Mouse (Mus musculus): Measurements from ENCODE around the gene Tbc1d30. TPM values are rescaled to one million over a fixed set of nuclear protein-coding genes. Genes with fewer than 3 reads are reported as not detected.
A peak's percentile ranks its signal among the peaks of the same experiment; 100 is the strongest.

Tbc1d30 gene
- polyA plus RNA-seq, 1 experiment: 1.3 TPM

DNA sequence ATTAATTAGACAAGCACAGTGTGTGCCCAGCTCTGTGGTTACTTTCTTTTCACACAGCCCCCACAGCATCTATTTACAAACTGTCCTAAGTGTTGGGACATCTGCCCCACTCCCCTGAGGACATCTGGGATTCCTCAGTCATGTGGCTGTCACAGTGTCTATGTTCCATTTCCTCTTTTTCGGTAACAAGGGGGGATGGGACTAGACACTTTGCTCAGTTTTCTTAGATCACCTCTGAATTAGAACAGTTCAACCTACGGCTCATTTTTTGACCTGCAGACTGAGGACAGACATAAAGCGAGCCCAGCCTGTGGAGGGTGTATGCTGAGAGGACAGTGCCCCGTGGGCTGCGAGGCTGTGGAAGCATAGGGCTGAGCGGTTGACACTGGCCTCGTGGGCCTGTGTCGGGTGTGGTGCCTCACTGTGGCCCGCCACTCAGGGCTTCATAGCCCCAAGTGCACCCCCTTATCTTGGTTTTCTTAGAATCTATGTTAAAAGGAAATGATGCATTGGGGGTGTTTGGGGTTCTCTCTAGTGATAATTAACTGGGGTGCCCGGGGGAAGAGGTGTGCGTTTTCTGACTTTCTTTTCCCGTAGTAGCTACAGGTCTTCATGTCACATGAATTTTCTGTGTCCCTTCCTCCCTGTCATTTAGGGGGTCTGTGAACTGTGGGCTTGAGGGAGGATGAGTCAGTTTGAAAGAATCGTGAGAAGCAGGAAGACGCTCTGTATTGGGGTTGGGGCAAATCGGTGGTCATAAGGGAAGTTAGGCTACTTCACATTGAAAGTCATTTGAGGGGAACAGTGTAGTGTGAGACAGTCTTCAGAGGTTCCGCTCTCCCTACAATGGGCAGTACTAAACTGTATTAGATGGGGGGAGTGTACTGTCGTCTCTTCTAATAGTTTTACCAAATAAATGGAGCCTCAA is 23.9 kb upstream of the Tbc1d30 start:
- Histone ChIP-seq H3K36me3 (ENCODE audit: control insufficient read depth, insufficient read depth, low read length) (no peaks in the 10 kb centered on the region; the same call in 1 of the 2 replicates), H3K4me1 (ENCODE audit: control insufficient read depth, insufficient read depth, low read length) (no peaks in the 10 kb centered on the region), H3K27me3 (ENCODE audit: control insufficient read depth, insufficient read depth, low read length) (no peaks in the 10 kb centered on the region), H3K4me3 (ENCODE audit: control insufficient read depth, low read depth, low read length) (no peak overlapping the region), H3K27ac (ENCODE audit: control insufficient read depth, insufficient read depth, low read depth, low read length) (no peak overlapping the region)
- TF ChIP-seq CTCF (IDR thresholded peaks at IDR 0.05; ENCODE audit: control insufficient read depth, insufficient read depth, insufficient replicate concordance, low read depth, low read length) (no peak), POLR2A (IDR thresholded peaks at IDR 0.05; ENCODE audit: control insufficient read depth, low read depth, low read length) (no peak)

DNA sequence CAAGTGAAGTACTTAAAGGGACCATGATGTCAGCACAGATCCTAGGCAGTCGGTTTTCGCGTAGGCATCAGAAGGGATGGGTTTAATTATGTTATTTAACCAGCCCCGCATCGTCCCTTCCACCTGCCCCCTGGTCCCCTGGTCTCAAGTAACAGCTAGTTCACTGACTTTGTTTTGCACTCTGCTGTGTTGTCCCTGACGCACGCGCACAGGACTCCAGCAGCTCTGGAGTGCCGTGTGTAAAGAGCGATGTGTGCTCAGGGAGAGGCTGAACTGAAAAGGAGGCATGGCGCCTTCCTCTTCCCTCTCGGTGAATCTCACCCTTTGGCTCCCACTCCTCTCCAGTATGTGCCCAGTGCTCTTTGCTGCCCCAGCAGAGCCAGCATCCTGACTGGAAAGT is 22.9 kb upstream of the Tbc1d30 start:
- H3K27me3 ChIP-seq (ENCODE audit: control insufficient read depth, insufficient read depth, low read length): no peaks in the 10 kb centered on the region
- no peaks in the 10 kb centered on the region; the same call in 1 of the 2 replicates for H3K36me3 ChIP-seq (ENCODE audit: control insufficient read depth, insufficient read depth, low read length)
- no peak for TF ChIP-seq POLR2A (IDR thresholded peaks at IDR 0.05; ENCODE audit: control insufficient read depth, low read depth, low read length)
- no peaks in the 10 kb centered on the region for H3K4me1 ChIP-seq (ENCODE audit: control insufficient read depth, insufficient read depth, low read length)
- H3K4me3 ChIP-seq (ENCODE audit: control insufficient read depth, low read depth, low read length): no peak overlapping the region
- H3K27ac ChIP-seq (ENCODE audit: control insufficient read depth, insufficient read depth, low read depth, low read length): no peak overlapping the region

DNA sequence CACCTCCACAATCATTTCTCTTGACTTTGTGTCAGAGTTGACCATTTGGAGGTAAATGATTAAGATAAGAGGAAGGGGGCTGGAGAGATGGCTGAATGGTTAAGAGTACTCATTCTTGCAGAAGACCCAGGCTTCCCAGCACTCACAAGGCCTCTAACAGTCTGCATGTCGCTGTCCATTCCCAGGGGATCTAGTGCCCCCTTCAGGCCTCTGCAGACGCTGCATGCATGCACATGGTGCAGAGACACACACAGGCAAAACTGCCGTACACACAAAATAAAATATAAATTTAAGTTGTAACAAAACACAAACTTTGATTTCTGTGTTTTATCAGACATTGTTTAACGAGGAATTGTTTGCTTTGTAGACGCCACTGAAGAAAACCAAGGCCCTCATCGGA is 19.7 kb upstream of the Tbc1d30 start:
- H3K27ac ChIP-seq (ENCODE audit: control insufficient read depth, insufficient read depth, low read depth, low read length): no peak overlapping the region

DNA sequence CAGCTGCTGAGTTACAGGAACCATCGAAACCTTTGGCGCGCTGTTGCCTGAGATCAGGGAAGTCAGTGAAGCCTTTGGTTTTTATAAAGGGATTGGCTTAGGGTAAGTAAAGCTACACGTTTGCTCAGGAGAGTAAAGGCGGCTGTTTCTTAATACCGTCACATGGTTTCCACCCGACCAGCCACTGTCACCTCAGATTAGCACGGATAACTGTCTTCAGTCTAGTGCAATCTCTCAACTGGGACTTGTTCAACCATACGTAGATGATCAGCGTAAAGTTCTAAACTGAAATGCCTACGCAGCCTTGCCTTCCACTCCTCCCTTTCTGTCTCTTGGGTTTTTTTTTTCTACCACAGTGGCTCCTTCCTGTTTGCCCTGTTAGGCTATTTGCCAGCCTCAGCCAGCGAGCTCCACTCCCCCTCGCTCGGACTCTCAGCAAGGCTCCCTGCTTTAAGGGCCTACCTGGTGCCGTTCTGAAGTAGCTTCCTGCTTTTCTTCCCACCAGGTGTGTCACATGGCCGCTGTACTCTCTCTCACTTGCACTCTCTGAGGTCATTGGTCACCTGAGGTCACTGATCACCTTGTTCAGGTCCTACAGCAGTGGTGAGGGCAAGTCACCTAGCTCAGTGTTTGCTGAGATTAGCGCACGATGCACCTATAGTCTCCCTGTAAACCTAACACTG is 17.8 kb upstream of the Tbc1d30 start:
- peaks cover 4% of the 10 kb centered on the region for H3K4me1 ChIP-seq (ENCODE audit: control insufficient read depth, insufficient read depth, low read length)
- no peak for TF ChIP-seq POLR2A (IDR thresholded peaks at IDR 0.05; ENCODE audit: control insufficient read depth, low read depth, low read length)
- TF ChIP-seq CTCF (IDR thresholded peaks at IDR 0.05; ENCODE audit: control insufficient read depth, insufficient read depth, insufficient replicate concordance, low read depth, low read length): no peak
- no peaks in the 10 kb centered on the region for H3K36me3 ChIP-seq (ENCODE audit: control insufficient read depth, insufficient read depth, low read length)

More for the DNA sequence above, 19.7 kb upstream of the Tbc1d30 start:
- TF ChIP-seq CTCF (IDR thresholded peaks at IDR 0.05; ENCODE audit: control insufficient read depth, insufficient read depth, insufficient replicate concordance, low read depth, low read length) (peak; percentile 55; the same call in 1 of the 2 replicates), POLR2A (IDR thresholded peaks at IDR 0.05; ENCODE audit: control insufficient read depth, low read depth, low read length) (no peak)
- H3K4me3 ChIP-seq (ENCODE audit: control insufficient read depth, low read depth, low read length): no peak overlapping the region
- no peaks in the 10 kb centered on the region for H3K27me3 ChIP-seq (ENCODE audit: control insufficient read depth, insufficient read depth, low read length)
- no peaks in the 10 kb centered on the region for H3K36me3 ChIP-seq (ENCODE audit: control insufficient read depth, insufficient read depth, low read length)
- no peaks in the 10 kb centered on the region for H3K4me1 ChIP-seq (ENCODE audit: control insufficient read depth, insufficient read depth, low read length)

DNA sequence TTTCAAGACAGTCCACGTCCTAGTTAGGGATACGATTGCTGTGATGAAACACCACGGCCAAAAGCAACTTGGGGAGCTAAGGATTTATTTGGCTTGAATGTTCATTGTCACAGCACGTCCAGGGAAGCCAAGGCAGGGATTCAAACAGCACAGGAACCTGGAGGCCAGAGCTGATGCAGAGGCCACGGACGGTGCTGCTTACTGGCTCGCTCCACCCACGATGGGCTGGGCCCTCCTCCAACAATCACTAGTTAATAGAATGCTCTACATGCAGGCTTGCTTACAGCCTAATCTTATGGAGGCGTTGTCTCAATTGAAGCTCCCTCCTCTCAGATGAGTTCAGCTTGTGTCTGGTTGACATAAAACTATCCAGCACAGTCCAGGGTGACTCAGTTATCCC is 16.7 kb upstream of the Tbc1d30 start:
- no peaks in the 10 kb centered on the region for H3K27me3 ChIP-seq (ENCODE audit: control insufficient read depth, insufficient read depth, low read length)
- H3K36me3 ChIP-seq (ENCODE audit: control insufficient read depth, insufficient read depth, low read length): no peaks in the 10 kb centered on the region
- H3K4me3 ChIP-seq (ENCODE audit: control insufficient read depth, low read depth, low read length): no peak overlapping the region
- H3K27ac ChIP-seq (ENCODE audit: control insufficient read depth, insufficient read depth, low read depth, low read length): no peak overlapping the region
- peaks cover 4% of the 10 kb centered on the region for H3K4me1 ChIP-seq (ENCODE audit: control insufficient read depth, insufficient read depth, low read length)
- TF ChIP-seq POLR2A (IDR thresholded peaks at IDR 0.05; ENCODE audit: control insufficient read depth, low read depth, low read length): no peak
- no peak for TF ChIP-seq CTCF (IDR thresholded peaks at IDR 0.05; ENCODE audit: control insufficient read depth, insufficient read depth, insufficient replicate concordance, low read depth, low read length)

More for the DNA sequence above, 17.8 kb upstream of the Tbc1d30 start:
- no peak overlapping the region for H3K4me3 ChIP-seq (ENCODE audit: control insufficient read depth, low read depth, low read length)
- H3K27me3 ChIP-seq (ENCODE audit: control insufficient read depth, insufficient read depth, low read length): no peaks in the 10 kb centered on the region
- H3K27ac ChIP-seq (ENCODE audit: control insufficient read depth, insufficient read depth, low read depth, low read length): no peak overlapping the region

DNA sequence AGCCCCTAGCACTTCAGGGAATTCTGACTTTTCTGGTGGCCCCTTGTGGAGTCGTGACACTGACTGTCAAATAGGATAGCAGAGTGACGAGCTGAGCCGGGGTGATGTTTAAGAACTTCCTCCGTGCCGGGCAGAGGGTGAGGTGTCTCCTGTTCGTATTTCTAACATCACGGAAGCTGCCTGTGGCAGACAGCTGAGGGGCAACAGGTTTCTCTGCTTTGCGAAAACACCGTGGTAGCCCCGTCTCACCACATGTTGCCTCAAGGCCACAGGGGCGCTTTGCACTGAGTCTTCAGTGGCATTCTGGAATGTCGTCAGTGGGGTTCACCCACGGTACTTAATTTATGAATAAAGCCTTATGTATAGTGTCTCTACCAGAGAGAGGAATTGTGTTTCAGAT is 16.2 kb upstream of the Tbc1d30 start:
- H3K4me3 ChIP-seq (ENCODE audit: control insufficient read depth, low read depth, low read length): no peak overlapping the region
- no peaks in the 10 kb centered on the region for H3K27me3 ChIP-seq (ENCODE audit: control insufficient read depth, insufficient read depth, low read length)
- no peak overlapping the region for H3K27ac ChIP-seq (ENCODE audit: control insufficient read depth, insufficient read depth, low read depth, low read length)
- peaks cover 4% of the 10 kb centered on the region for H3K4me1 ChIP-seq (ENCODE audit: control insufficient read depth, insufficient read depth, low read length)
- no peak for TF ChIP-seq POLR2A (IDR thresholded peaks at IDR 0.05; ENCODE audit: control insufficient read depth, low read depth, low read length)
- TF ChIP-seq CTCF (IDR thresholded peaks at IDR 0.05; ENCODE audit: control insufficient read depth, insufficient read depth, insufficient replicate concordance, low read depth, low read length): no peak
- H3K36me3 ChIP-seq (ENCODE audit: control insufficient read depth, insufficient read depth, low read length): no peaks in the 10 kb centered on the region

DNA sequence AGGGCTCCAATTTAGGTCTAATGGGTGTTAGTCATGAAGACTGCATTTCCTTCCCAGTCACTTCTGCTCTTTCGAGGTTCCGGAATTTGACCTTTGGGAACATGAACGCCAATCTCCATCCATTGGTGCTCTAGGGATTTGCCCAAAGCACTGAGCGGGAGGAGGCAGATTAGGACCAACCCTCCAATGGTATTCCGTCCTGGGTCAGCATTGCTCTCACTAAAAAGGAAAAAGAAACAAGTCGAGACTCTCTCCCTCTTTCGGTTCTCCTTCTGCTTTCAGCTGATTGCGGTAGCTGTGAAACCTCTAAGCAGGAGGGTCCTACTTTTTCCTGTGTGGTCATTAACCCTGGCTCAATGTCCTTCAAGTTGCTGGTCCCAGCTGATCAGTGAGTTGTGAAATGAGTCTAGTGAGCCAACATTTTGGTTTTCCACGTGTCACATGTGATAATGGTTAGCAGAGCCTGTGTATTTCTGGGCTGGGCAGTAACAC is 14.7 kb upstream of the Tbc1d30 start:
- Histone ChIP-seq H3K36me3 (ENCODE audit: control insufficient read depth, insufficient read depth, low read length) (no peaks in the 10 kb centered on the region), H3K27me3 (ENCODE audit: control insufficient read depth, insufficient read depth, low read length) (no peaks in the 10 kb centered on the region), H3K27ac (ENCODE audit: control insufficient read depth, insufficient read depth, low read depth, low read length) (no peak overlapping the region), H3K4me1 (ENCODE audit: control insufficient read depth, insufficient read depth, low read length) (peaks cover 4% of the 10 kb centered on the region), H3K4me3 (ENCODE audit: control insufficient read depth, low read depth, low read length) (peak overlapping the region; percentile 91; the same call in 1 of the 2 replicates)
- no peak for TF ChIP-seq POLR2A (IDR thresholded peaks at IDR 0.05; ENCODE audit: control insufficient read depth, low read depth, low read length)
- no peak for TF ChIP-seq CTCF (IDR thresholded peaks at IDR 0.05; ENCODE audit: control insufficient read depth, insufficient read depth, insufficient replicate concordance, low read depth, low read length)
